Mouse (Mus musculus): ENCODE results near the gene Lin7a. TPM values are rescaled to one million over a fixed set of nuclear protein-coding genes. Genes with fewer than 3 reads are reported as not detected.

Gene Lin7a
- polyA plus RNA-seq, 1 experiment from 2014 or later: 2.0 TPM

DNA sequence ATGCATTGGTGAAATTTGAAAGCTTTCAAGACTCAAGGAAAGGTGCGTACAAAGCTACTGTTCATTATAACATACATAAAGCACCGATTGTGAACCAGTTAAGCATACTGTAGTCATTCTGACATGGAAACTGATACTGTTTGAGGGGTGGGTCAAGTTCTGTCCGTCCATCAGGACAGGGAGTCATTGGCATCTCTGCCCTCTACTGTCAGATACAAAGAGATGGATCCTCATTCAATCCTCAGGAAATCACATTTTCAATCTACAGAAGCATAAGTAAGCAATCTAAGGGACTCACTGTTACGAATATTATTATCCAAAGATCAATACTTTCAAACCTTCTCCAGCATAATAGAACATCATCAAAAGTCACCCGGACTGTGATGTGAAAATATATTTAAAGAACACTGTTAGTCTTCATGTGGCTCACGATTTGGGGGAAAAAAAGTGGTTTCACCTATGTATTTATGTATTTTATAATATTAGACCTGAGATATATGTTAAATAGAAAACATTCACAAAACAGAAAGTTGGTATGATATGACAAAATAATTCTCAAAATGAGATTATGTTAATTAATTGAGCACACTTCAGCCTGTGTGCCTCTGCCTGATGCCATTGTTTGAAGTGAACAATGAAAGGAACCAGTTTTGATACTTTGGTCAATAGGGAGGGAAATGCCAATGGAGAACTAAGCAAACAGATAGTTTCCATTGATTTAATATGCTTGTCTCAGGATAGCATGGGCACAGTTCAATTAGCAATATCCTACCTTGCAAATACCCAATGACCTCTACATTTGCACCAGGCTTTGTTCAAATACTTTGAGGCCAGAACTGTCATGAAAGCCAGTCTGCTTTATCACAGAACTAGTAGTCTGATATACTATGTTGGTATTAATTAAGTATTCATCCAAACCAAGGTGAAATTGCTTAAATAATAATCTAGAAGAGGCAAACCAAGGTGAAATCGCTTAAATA is 36.8 kb upstream of the Lin7a start:
- Histone ChIP-seq H3K9ac (ENCODE audit: low read length) (no peak overlapping the region), H3K27me3 (ENCODE audit: control insufficient read depth, insufficient read depth, low read length) (no peaks in the 10 kb centered on the region)
- 75% methylated on average over 7 of the region's 7 CpGs for WGBS

DNA sequence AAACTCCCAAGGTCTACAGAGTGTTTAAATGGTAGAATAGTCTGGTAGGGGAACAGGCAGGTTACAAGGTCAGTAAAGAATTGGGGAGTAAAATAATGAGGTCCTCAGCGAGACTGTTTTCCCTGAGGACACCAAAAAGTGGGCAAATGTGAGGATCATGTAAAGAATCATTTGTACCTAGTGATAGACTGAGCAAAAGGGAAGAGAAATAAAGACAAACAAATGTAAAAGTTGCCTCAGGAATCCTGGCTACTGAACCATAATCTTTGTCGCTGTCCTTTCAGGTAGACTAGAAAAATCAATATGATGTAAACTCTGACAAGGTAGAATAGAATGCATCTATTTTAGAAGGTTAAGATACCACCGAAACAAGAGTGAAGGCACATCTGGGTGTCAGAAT is 36.0 kb upstream of the Lin7a start:
- Histone ChIP-seq H3K9ac (ENCODE audit: low read length) (no peak overlapping the region), H3K4me2 (ENCODE audit: low read depth, low read length) (no peak overlapping the region), H3K9me3 (replicated peaks; ENCODE audit: control insufficient read depth, low read length) (no peaks in the 10 kb centered on the region), H3K27ac (ENCODE audit: low read length) (no peak overlapping the region), H3K36me3 (ENCODE audit: control insufficient read depth, insufficient read depth) (no peaks in the 10 kb centered on the region), H3K4me1 (ENCODE audit: control insufficient read depth, insufficient read depth, low read length) (no peaks in the 10 kb centered on the region), H3K27me3 (ENCODE audit: control insufficient read depth, insufficient read depth, low read length) (no peaks in the 10 kb centered on the region), H3K4me3 (ENCODE audit: low read length) (no peak overlapping the region)
- 87% methylated on average over 3 of the region's 3 CpGs for WGBS
- ATAC-seq (replicated peaks; ENCODE audit: extremely low read depth, insufficient read depth, low FRiP score): no peak

More for the DNA sequence above, 36.8 kb upstream of the Lin7a start:
- Histone ChIP-seq H3K36me3 (ENCODE audit: control insufficient read depth, insufficient read depth) (no peaks in the 10 kb centered on the region), H3K9me3 (replicated peaks; ENCODE audit: control insufficient read depth, low read length) (no peaks in the 10 kb centered on the region), H3K4me3 (ENCODE audit: low read length) (no peak overlapping the region), H3K27ac (ENCODE audit: low read length) (no peak overlapping the region), H3K4me1 (ENCODE audit: control insufficient read depth, insufficient read depth, low read length) (no peaks in the 10 kb centered on the region), H3K4me2 (ENCODE audit: low read depth, low read length) (no peak overlapping the region)
- no peak for ATAC-seq (replicated peaks; ENCODE audit: extremely low read depth, insufficient read depth, low FRiP score)

DNA sequence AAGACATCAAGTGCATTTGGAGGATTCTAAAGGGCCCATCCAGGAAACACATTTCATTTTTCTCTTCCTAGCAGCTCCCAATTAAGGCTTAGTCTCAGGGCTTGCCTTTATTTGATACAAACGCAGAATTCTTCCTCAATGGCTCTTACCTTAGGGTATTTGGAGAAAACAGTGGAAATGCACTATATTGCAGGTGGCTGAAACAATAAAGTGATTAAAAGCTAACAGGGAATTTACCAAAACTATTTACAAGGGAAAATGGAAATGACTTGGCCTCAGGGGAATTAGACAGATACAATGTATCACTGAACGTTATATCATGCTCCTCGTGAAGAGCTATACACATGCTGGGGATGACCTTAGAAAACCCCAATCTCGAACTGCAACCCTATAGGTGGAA is 35.3 kb upstream of the Lin7a start:
- Histone ChIP-seq H3K27ac (ENCODE audit: low read length) (no peak overlapping the region), H3K9ac (ENCODE audit: low read length) (no peak overlapping the region), H3K36me3 (ENCODE audit: control insufficient read depth, insufficient read depth) (no peaks in the 10 kb centered on the region), H3K4me2 (ENCODE audit: low read depth, low read length) (no peak overlapping the region), H3K4me1 (ENCODE audit: control insufficient read depth, insufficient read depth, low read length) (no peaks in the 10 kb centered on the region), H3K9me3 (replicated peaks; ENCODE audit: control insufficient read depth, low read length) (no peaks in the 10 kb centered on the region), H3K27me3 (ENCODE audit: control insufficient read depth, insufficient read depth, low read length) (no peaks in the 10 kb centered on the region), H3K4me3 (ENCODE audit: low read length) (no peak overlapping the region)
- ATAC-seq (replicated peaks; ENCODE audit: extremely low read depth, insufficient read depth, low FRiP score): no peak
- WGBS: 73% methylated on average over 4 of the region's 4 CpGs

DNA sequence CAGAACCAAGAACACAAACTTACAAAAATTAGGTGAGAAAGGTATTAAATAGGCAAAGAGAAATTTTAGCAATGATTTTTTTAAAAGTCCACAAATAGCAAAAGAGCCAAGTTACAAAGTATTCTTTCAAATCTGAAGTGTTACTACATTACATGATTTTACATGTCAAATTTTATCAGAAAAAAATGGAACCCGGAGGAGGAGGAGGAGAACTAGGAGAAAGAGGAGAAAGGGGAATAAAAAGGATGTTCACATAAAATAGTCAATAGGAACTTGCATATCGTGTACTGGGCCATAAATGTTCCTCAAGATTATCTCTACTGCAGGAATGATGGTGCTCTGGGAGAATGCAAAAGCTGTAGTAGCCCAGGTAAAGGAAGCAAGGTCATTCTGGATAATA is 34.4 kb upstream of the Lin7a start:
- Histone ChIP-seq H3K9me3 (replicated peaks; ENCODE audit: control insufficient read depth, low read length) (no peaks in the 10 kb centered on the region), H3K27me3 (ENCODE audit: control insufficient read depth, insufficient read depth, low read length) (no peaks in the 10 kb centered on the region), H3K4me3 (ENCODE audit: low read length) (no peak overlapping the region), H3K4me2 (ENCODE audit: low read depth, low read length) (no peak overlapping the region), H3K36me3 (ENCODE audit: control insufficient read depth, insufficient read depth) (no peaks in the 10 kb centered on the region), H3K4me1 (ENCODE audit: control insufficient read depth, insufficient read depth, low read length) (no peaks in the 10 kb centered on the region), H3K27ac (ENCODE audit: low read length) (no peak overlapping the region), H3K9ac (ENCODE audit: low read length) (no peak overlapping the region)
- no peak for ATAC-seq (replicated peaks; ENCODE audit: extremely low read depth, insufficient read depth, low FRiP score)
- WGBS: 64% methylated on average over 2 of the region's 2 CpGs

DNA sequence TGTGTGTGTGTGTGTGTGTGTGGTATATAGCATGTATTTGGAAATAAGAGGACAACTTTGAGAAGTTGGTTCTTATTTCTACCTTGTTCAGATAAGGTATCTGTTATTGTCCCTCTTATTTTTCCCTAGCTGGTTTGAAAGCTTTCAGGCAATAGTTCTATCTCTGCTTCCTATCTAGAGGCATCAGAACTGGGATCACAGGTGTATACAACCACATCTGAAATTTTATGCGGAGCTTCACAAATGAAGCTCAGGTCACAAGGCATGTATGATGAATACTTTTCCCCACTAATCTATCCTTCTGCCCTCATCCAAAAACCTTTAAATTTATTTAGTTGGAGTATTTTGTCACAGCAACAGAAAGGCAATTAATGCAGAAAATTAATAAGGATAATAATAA is 33.8 kb upstream of the Lin7a start:
- H3K4me3 ChIP-seq (ENCODE audit: low read length): no peak overlapping the region
- H3K36me3 ChIP-seq (ENCODE audit: control insufficient read depth, insufficient read depth): no peaks in the 10 kb centered on the region
- no peaks in the 10 kb centered on the region for H3K4me1 ChIP-seq (ENCODE audit: control insufficient read depth, insufficient read depth, low read length)
- ATAC-seq (replicated peaks; ENCODE audit: extremely low read depth, insufficient read depth, low FRiP score): no peak
- no peaks in the 10 kb centered on the region for H3K9me3 ChIP-seq (replicated peaks; ENCODE audit: control insufficient read depth, low read length)
- no peak overlapping the region for H3K4me2 ChIP-seq (ENCODE audit: low read depth, low read length)
- H3K27ac ChIP-seq (ENCODE audit: low read length): no peak overlapping the region
- 92% methylated on average over 1 of the region's 1 CpGs for WGBS
- H3K9ac ChIP-seq (ENCODE audit: low read length): no peak overlapping the region
- no peaks in the 10 kb centered on the region for H3K27me3 ChIP-seq (ENCODE audit: control insufficient read depth, insufficient read depth, low read length)

DNA sequence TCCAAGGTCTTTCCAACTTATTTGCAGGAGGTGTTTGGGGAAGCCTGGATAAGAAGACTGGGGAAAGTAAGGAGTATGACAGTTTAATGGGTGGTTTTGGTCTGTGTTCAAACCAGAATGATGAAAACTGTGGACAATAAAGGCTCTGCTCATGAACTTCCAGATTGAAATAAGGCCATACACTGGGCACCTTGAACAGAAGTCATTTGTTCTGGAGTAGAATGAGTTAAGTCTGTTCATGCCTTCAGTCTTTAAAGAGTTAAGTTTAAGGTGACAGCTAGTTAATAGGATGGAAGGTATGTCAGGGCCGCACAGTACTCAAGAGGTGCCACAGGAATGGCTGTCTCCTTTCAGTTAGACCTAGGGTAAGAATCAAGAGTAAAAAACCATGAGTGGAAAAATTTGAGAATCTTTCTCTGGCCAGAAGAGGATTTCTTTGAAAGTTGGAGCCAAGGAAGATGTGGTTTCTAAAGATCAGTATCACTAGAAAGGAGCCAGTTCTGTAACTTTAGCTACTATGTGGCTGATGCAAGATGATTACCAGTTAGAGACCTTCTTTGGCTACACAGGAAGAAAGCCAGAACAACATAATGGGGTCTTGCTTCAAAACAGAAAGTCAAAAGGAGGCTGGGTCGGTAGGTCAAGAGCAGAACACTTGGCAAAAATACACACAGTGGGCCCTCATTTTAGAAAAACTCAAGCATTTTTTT is 33.2 kb upstream of the Lin7a start:
- no peak overlapping the region for H3K9ac ChIP-seq (ENCODE audit: low read length)
- no peak overlapping the region for H3K4me2 ChIP-seq (ENCODE audit: low read depth, low read length)
- WGBS: 63% methylated on average over 2 of the region's 2 CpGs
- no peaks in the 10 kb centered on the region for H3K4me1 ChIP-seq (ENCODE audit: control insufficient read depth, insufficient read depth, low read length)
- H3K27ac ChIP-seq (ENCODE audit: low read length): no peak overlapping the region
- no peaks in the 10 kb centered on the region for H3K9me3 ChIP-seq (replicated peaks; ENCODE audit: control insufficient read depth, low read length)
- H3K36me3 ChIP-seq (ENCODE audit: control insufficient read depth, insufficient read depth): no peaks in the 10 kb centered on the region
- no peaks in the 10 kb centered on the region for H3K27me3 ChIP-seq (ENCODE audit: control insufficient read depth, insufficient read depth, low read length)
- H3K4me3 ChIP-seq (ENCODE audit: low read length): no peak overlapping the region
- ATAC-seq (replicated peaks; ENCODE audit: extremely low read depth, insufficient read depth, low FRiP score): no peak

DNA sequence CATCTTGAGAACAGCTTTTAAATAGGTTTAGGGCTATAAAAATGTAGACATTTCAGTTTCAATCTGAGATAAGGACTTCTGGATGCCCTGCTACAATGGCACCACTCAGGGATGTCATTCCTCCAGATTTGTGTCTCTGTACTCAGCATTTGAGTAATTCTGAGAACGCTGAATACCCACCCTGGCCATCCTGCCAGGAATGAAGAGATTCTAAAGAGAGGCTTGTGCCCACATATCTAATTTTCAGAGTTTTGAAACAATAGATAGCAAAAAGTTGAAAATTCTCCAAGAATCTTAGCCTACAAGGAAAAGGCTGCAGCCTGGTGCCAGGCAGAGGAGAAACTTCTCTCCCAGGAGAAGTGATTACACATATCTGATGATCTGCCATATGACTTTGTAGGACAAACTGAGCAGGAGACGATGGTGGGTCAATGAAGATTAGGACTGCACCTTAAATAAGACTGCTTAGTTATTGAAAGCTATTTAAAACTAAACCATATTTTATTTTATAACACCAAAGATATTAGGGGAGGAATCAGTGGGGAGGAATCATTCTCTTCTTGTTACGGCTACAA is 32.5 kb upstream of the Lin7a start:
- 56% methylated on average over 3 of the region's 3 CpGs for WGBS
- Histone ChIP-seq H3K4me2 (ENCODE audit: low read depth, low read length) (no peak overlapping the region), H3K27ac (ENCODE audit: low read length) (no peak overlapping the region), H3K27me3 (ENCODE audit: control insufficient read depth, insufficient read depth, low read length) (no peaks in the 10 kb centered on the region), H3K9ac (ENCODE audit: low read length) (no peak overlapping the region), H3K36me3 (ENCODE audit: control insufficient read depth, insufficient read depth) (no peaks in the 10 kb centered on the region), H3K4me1 (ENCODE audit: control insufficient read depth, insufficient read depth, low read length) (no peaks in the 10 kb centered on the region), H3K9me3 (replicated peaks; ENCODE audit: control insufficient read depth, low read length) (no peaks in the 10 kb centered on the region), H3K4me3 (ENCODE audit: low read length) (no peak overlapping the region)
- ATAC-seq (replicated peaks; ENCODE audit: extremely low read depth, insufficient read depth, low FRiP score): no peak

DNA sequence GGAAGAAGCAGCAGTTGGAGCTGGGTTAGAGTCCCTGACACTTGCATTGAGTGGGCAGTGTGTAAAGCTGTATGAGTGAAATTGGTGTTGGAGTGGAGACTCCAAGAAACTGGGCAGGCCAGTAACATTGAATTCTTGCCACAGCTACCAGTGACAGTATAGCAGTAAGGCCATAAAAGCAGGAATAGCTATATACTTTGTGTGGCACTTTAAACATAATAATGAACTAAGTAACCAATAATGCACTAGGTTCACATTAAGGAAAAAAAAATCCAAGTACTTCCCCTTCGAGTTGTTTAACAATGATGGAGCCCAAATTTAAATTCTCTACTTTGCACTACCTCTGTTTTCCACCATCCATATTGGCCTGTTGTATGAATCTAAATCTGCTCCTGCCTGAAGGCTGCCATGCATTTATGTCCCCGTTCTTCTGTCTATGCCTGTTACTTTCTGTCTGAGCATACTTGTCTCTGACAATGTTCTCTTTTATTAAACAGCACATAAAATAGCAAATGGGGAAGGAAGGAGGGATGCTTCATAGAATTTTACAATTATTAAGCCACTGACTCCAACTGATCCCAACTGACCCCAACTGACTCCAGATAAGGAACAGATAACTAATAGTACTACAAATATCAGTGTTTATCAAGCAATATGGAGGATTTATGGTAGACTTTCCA is 31.7 kb upstream of the Lin7a start:
- H3K4me3 ChIP-seq (ENCODE audit: low read length): no peak overlapping the region
- 63% methylated on average over 2 of the region's 2 CpGs for WGBS
- H3K4me2 ChIP-seq (ENCODE audit: low read depth, low read length): no peak overlapping the region
- H3K36me3 ChIP-seq (ENCODE audit: control insufficient read depth, insufficient read depth): no peaks in the 10 kb centered on the region
- no peaks in the 10 kb centered on the region for H3K4me1 ChIP-seq (ENCODE audit: control insufficient read depth, insufficient read depth, low read length)
- no peak for ATAC-seq (replicated peaks; ENCODE audit: extremely low read depth, insufficient read depth, low FRiP score)
- H3K9me3 ChIP-seq (replicated peaks; ENCODE audit: control insufficient read depth, low read length): no peaks in the 10 kb centered on the region
- no peak overlapping the region for H3K27ac ChIP-seq (ENCODE audit: low read length)
- no peaks in the 10 kb centered on the region for H3K27me3 ChIP-seq (ENCODE audit: control insufficient read depth, insufficient read depth, low read length)
- H3K9ac ChIP-seq (ENCODE audit: low read length): no peak overlapping the region
